Mouse (Mus musculus): ENCODE measurements around the gene Fbxo30. TPM values are rescaled to one million over a fixed set of nuclear protein-coding genes. Genes with fewer than 3 reads are reported as not detected.

Fbxo30 gene
- polyA plus RNA-seq (2017; shearing (Covaris generic)), result 1 to 10 TPM; 3.8 to 3.9 TPM

DNA sequence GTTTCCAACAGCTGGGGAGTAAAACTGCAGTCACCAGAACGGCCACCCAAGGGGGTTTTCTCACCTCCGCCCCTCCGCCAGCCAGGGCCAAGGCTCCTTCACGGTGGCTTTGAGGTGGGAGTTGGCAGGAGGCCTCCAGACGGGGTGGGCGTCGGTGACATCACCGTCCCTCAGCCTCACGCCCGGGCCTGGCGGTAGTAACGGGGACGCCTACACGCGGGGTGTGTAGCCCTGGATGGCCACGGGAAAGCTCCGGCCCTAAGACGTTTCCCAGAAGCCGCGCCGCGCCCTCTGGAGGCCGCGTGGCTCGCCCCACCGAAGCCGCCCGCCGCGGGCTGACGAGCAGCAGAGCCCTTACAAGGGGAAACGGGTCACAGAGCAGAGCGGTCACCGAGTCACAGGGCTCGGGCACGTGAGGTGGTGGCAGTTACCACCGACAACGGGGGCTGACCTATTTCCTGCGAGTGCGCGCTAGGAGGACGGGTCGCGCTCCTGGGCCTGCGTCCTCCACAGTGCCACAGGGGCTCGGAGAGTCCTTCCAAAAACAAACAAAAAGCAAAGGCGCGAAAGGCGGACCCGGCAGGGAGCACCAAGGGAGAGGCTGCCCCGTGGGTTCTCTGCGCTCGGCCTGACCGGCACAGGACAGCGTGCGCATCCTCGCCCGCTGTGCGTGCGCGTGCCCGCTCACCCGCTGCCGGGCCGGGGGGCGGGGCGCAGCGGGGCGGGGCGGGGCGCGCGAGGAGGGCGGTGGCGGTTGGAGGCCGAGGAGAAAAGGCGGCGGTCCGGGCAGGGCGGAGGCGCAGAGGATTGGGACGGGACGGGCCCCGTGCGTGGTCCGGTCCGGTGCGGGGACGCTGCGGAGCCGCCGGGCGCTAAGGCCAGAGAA, at the start of gene Fbxo30:
TSS of gene Fbxo30 (plus strand) at position 753 of the 886 bp plus-strand sequence.

DNA sequence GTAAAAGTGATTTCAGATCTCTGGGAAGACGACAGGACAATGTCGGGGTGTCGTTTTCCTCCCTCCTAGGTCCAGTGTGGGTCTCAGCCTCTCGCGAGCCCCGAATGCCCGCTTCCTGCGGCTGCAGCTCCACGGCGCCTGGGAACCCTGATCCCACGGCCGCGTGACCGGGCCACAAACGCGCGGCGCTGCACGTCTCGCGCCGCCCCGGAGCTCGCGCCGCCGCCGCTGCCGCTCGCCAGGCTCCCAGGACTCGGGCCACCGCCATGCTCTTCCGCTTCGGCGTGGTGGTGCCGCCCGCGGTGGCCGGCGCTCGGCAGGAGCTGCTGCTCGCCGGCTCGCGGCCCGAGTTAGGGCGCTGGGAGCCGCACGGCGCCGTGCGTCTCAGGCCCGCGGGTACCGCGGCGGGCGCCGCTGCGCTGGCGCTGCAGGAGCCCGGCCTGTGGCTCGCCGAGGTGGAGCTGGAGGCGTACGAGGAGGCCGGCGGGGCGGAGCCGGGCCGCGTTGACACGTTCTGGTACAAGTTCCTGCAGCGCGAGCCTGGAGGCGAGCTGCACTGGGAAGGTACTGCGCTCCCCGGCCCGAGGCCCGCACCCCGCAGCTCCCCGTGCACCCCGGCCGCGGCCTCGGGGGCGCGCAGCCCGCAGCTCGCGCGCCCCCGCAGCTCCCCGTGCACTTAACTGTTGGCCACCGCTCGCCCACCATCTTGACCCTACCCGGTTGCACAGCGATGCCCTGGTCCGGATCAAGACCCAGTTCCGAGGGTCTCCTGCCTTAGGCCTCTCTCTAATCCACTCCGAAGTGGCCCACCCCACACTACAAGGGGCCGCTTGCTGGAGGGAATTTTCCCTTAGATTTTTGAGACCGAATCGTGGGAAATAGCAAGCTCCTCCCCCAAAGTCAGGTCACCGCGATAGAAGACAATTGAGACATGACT, 62.3 kb downstream of the Fbxo30 start, which contains the start of gene Epm2a:
TSS of gene Epm2a (plus strand) at position 200 of the 937 bp plus-strand sequence.

Other genes with a start within 250 kb of the Fbxo30 start
- gene Grm1, start 199.0 kb upstream of the Fbxo30 start, polyA plus RNA-seq (2017; shearing (Covaris generic)), result under 1 TPM in 1 of 2 experiments, not detected in 1; 0.32 TPM
- 10 to 100 TPM; 33.3 to 36.7 TPM for gene Shprh, start 131.9 kb upstream of the Fbxo30 start, polyA plus RNA-seq (2017; shearing (Covaris generic))
- under 1 TPM in 1 of 2 experiments, not detected in 1; 0.54 TPM for gene Epm2a, start 62.1 kb downstream of the Fbxo30 start, polyA plus RNA-seq (2017; shearing (Covaris generic))